Comparison of ENCODE assay signal across 7 mouse cellular contexts in genomic region chr4:105181014-105181658, GRCm38 (mm10). TPM values are rescaled to one million over a fixed set of nuclear protein-coding genes. Genes with fewer than 3 reads are reported as not detected.
DNase-seq lines count a peak whose midpoint lies in the region; ATAC-seq and TF ChIP-seq lines count a peak whose summit lies in the region.

No protein-coding gene starts in this region.

- 11% methylated on average over 16 of the region's 16 CpGs for WGBS in hindbrain, embryonic 16.5 days
- WGBS in midbrain, postnatal 0 days = 23% methylated on average over 16 of the region's 16 CpGs

- no peaks in the 10 kb centered on the region for H3K9me3 ChIP-seq in hindbrain, embryonic 16.5 days (ENCODE audit: control insufficient read depth, low read length)
- H3K9me3 ChIP-seq in midbrain, postnatal 0 days (ENCODE audit: low read length) = no peaks in the 10 kb centered on the region

- 0 out of 2 replicates have a peak overlapping the region, but pooled peaks have one; percentile 7 for H3K9ac ChIP-seq in hindbrain, embryonic 16.5 days (ENCODE audit: low read depth, low read length)
- no peak overlapping the region for H3K9ac ChIP-seq in midbrain, postnatal 0 days (replicated peaks; ENCODE audit: low read length, poor library complexity, severe bottlenecking)

- peak; percentile 91 for ATAC-seq in hindbrain, embryonic 16.5 days
- peak; percentile 79 for ATAC-seq in midbrain, postnatal 0 days (ENCODE audit: low FRiP score)
- no peak for ATAC-seq in granulocyte monocyte progenitor cell, adult 5-6 weeks (replicated peaks; ENCODE audit: poor library complexity, severe bottlenecking)

- DNase-seq in cerebellum, adult 18-20 months = peak; percentile 8 to 20
- DNase-seq in midbrain, postnatal 0 days (ENCODE audit: low spot score) = peak; percentile 94
- DNase-seq in lung, postnatal 14 days = no peak
- DNase-seq in heart, postnatal 36 days = no peak

- peaks cover 4% of the 10 kb centered on the region; the same call in 1 of the 2 replicates for H3K4me1 ChIP-seq in cortical plate, adult 2 months (ENCODE audit: control insufficient read depth, insufficient read depth, low read length)
- H3K4me1 ChIP-seq in hindbrain, embryonic 16.5 days (ENCODE audit: control insufficient read depth, insufficient read depth, low read depth, low read length) = peaks cover 23% of the 10 kb centered on the region
- H3K4me1 ChIP-seq in midbrain, postnatal 0 days (ENCODE audit: insufficient read depth, low read length) = no peaks in the 10 kb centered on the region

- H3K27ac ChIP-seq in cortical plate, adult 2 months (ENCODE audit: insufficient read depth, low read length) = peak overlapping the region; percentile 86
- peak overlapping the region; percentile 68 for H3K27ac ChIP-seq in hindbrain, embryonic 16.5 days (ENCODE audit: low read depth, low read length)
- H3K27ac ChIP-seq in midbrain, postnatal 0 days (ENCODE audit: low read depth, low read length) = peak overlapping the region; percentile 78

- TF ChIP-seq POLR2A in cortical plate, adult 2 months (IDR thresholded peaks at IDR 0.05; ENCODE audit: extremely low read depth, insufficient read depth, low read length) = no peak

- H3K36me3 ChIP-seq in hindbrain, embryonic 16.5 days (ENCODE audit: control insufficient read depth, insufficient read depth, low read length) = no peaks in the 10 kb centered on the region
- H3K36me3 ChIP-seq in midbrain, postnatal 0 days (ENCODE audit: insufficient read depth, low read length) = no peaks in the 10 kb centered on the region

- peak overlapping the region; percentile 28 for H3K4me2 ChIP-seq in hindbrain, embryonic 16.5 days (ENCODE audit: low read length)
- peak overlapping the region; percentile 28 for H3K4me2 ChIP-seq in midbrain, postnatal 0 days (ENCODE audit: low read depth, low read length, poor library complexity, severe bottlenecking)

- H3K4me3 ChIP-seq in cortical plate, adult 2 months (ENCODE audit: insufficient read depth, low read length) = no peak overlapping the region
- H3K4me3 ChIP-seq in hindbrain, embryonic 16.5 days (ENCODE audit: low read length) = no peak overlapping the region
- no peak overlapping the region for H3K4me3 ChIP-seq in midbrain, postnatal 0 days (ENCODE audit: low read depth, low read length)

- intact Hi-C loops in heart, postnatal 36 days (cut with DNase I) = loop anchor here (2.0 kb wide), 1 partner anchor 16 kb away; no protein-coding TSS in a partner anchor

- no peaks in the 10 kb centered on the region for H3K27me3 ChIP-seq in hindbrain, embryonic 16.5 days (replicated peaks; ENCODE audit: control insufficient read depth, insufficient read depth, low read length)
- no peaks in the 10 kb centered on the region for H3K27me3 ChIP-seq in midbrain, postnatal 0 days (ENCODE audit: insufficient read depth, low read length)

- TF ChIP-seq CTCF in cortical plate, adult 2 months (IDR thresholded peaks at IDR 0.05; ENCODE audit: extremely low read depth, insufficient read depth, low read length) = no peak
- TF ChIP-seq CTCF in midbrain, postnatal 0 days (IDR thresholded peaks at IDR 0.05) = no peak

RNA-seq across cellular contexts. Expression of gene Plpp3, which starts 24.0 kb away (rescaled TPM):
- polyA plus RNA-seq in cortical plate, adult 2 months (2012; rRNA removed) = 258 and 263 TPM in 2 replicates
- 114 and 122 TPM in 2 replicates for polyA plus RNA-seq in hindbrain, embryonic 16.5 days (2015; fragmentation: Nextera tagmentation; extraction: Ambion mirVana)
- 121 and 148 TPM in 2 replicates for total RNA-seq in midbrain, postnatal 0 days (2014; rRNA removed)
- polyA plus RNA-seq in midbrain, postnatal 0 days (2015; fragmentation: Nextera tagmentation; extraction: Ambion mirVana) = 142 and 152 TPM in 2 replicates
- not detected in 2 replicates for total RNA-seq in granulocyte monocyte progenitor cell, adult 5-6 weeks (2014; fragmentation: Nextera tagmentation)
- not detected in 2 replicates for total RNA-seq in granulocyte monocyte progenitor cell, adult 5-6 weeks (2017)
- 10 to 100 TPM; 66.2 to 75.1 TPM for total RNA-seq in heart, postnatal 36 days (2021)

Comparison
In these comparisons a context has a peak if more than half of its experiments do, and no peak if none do; other contexts are left out.
1. DNase-seq: peak in cerebellum, adult 18-20 months (2 of 2) and midbrain, postnatal 0 days (single experiment); none in lung, postnatal 14 days (single experiment) and heart, postnatal 36 days (0 of 2).
2. RNA of gene Plpp3, which starts 24.0 kb away (total RNA-seq): 121 to 148 TPM in midbrain, postnatal 0 days and 66.2 to 75.1 TPM in heart, postnatal 36 days; not detected in granulocyte monocyte progenitor cell, adult 5-6 weeks; every median in the first group is over 10 times any median in the second.
3. Peak in every context shown above with its lines, with median percentiles within 50 percentile points of each other: H3K27ac ChIP-seq.